Mouse (Mus musculus): Measurements from ENCODE around the gene Prf1. TPM values are rescaled to one million over a fixed set of nuclear protein-coding genes. Genes with fewer than 3 reads are reported as not detected.

Gene Prf1
- 0.22 and 0.26 TPM in 2 replicates for total RNA-seq (2021)
- long read RNA-seq, experiment 1 = 0 reads
- long read RNA-seq, experiment 2 = 0 reads

DNA sequence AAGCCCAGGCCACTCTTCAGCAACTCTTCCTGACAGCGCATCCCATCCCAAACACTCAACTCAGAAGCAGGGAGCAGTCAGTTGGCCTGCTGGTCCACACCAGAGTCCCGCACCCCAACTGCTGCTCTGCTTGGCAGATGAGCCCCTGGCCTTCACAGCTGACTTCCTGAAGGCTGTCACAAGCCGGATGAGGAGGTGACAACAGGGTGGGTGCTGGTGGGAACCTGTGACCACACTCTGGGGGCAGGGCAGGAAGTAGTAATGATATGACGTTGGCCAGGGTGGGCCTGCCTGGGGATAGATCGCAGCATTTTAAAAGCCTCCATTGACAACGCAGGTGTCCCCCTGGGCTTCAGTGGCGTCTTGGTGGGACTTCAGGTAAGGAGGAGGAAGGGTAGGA is at the start of gene Prf1:
Gene Prf1 (plus strand): TSS at position 357 of the 400 bp plus-strand sequence.
- no peak for DNase-seq

DNA sequence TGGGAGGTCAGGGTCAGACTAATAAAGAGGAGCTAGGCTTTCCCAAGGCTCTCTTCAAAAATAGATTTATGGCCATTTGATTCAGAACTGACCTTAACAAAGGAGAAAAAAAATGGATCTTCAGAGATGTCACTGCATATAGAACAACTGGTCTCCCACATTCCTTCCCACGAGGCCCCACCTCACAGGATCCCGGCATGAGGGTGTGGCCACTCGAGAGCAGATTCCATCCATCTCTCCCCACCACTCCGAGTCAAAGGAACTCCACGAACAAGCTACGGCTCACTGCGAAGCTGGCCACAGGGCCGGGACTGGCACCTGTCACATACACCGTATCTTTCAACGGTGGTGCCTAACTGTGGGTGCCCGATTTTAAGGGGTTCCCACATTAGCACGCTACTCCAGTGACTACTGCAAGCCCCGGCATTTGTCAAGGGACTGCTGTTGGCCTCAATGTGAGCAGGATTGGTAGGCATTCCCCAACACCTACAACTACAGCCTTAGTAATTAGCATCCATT is 49.0 kb upstream of the Prf1 start:
- no peak for DNase-seq

DNA sequence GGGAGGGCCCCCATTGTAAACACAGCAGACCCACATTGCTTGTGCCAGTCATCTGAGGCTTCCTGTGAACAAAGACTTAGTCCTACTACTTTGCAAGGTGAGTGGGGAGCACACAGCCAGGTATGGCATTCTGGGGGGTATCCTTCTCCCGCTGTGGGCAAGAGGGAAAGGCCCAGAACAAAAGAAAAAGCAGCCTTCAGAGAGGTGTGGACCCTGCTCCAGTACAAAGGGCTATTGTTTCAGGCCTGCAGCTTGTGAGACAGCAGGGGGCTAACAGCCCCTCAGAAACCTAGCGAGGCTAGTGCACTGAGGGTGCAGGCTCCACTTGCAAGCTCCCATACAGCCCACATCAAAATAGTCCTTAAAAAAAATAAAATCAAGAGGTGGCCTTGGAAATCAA is 47.7 kb upstream of the Prf1 start:
- DNase-seq = no peak

DNA sequence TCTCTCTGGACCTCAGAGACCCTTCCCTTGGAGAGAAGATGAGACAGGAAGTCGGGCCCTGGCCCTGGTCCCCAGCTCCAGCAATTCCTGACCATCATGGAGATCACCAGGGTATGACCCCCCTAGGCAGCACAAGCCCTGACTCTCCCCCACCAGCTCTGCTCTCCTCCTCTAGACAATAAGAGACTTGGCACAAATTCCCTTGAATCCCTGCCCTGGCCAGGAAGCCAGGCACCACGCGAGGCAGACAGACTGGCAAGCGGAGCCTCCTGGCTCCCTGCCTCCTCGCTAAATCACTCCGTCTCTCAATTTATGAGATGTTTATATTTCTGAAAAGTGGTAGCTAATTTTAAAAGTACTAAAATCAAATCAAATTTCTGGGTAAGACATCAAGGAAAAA is 42.9 kb upstream of the Prf1 start:
- peak; percentile 46 for DNase-seq

DNA sequence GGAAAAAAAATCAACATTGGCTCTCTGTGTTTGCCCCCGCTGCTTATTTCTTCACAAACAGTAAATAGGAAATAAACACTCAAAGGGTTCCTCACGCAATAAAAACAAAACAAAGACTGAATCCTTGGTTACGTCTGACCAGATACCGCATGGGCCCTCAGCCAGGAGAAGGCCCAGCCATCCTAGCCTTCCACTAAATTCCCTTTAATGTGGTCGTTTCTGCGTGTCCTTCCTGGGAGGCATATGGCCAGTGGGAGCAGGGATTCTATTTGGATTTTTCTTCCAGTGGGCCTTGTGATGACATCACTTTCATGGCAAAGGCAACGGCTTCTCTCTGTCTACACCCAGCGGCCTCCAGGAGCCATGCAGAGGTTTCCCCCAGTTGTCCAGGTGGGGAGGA is 42.4 kb upstream of the Prf1 start:
- no peak for DNase-seq

DNA sequence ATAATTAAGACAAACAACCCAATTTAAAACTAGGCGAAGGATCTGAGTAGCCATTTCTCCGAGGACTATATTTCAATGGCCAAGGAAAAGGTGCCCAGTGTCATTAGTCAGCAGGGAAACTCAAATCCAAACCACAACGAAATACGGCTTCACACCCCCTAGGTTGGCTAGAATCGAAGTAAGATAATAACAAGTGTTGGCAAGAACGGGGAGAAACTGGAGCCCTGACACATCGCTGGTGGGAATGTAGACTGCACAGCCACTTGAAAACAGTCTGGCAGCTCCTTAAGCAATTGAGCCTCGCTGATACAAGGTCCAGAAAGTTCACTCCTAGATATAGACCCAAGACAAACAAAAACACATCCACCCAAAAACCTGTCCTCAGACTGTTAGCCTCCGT is 41.0 kb upstream of the Prf1 start:
- no peak for DNase-seq

DNA sequence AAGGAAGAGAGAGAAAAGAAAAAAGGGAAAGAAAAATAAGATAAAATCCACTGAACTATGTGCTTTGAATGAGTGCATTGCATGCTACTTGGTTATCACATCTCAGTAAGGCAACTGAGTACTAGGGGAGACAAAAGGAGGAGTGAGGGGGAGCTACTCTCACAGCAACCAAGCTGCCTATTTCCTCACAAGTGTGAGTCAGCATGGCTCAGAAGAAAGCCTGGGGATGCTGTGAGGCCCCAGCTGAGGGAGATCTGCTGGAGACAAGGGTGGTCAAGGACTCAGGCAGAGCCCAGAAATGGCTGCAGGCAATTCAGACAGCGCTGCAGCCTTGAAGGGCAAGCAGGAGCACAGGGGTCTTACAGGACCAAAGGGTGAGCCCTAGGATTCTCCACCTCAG is 39.5 kb upstream of the Prf1 start:
- no peak for DNase-seq

DNA sequence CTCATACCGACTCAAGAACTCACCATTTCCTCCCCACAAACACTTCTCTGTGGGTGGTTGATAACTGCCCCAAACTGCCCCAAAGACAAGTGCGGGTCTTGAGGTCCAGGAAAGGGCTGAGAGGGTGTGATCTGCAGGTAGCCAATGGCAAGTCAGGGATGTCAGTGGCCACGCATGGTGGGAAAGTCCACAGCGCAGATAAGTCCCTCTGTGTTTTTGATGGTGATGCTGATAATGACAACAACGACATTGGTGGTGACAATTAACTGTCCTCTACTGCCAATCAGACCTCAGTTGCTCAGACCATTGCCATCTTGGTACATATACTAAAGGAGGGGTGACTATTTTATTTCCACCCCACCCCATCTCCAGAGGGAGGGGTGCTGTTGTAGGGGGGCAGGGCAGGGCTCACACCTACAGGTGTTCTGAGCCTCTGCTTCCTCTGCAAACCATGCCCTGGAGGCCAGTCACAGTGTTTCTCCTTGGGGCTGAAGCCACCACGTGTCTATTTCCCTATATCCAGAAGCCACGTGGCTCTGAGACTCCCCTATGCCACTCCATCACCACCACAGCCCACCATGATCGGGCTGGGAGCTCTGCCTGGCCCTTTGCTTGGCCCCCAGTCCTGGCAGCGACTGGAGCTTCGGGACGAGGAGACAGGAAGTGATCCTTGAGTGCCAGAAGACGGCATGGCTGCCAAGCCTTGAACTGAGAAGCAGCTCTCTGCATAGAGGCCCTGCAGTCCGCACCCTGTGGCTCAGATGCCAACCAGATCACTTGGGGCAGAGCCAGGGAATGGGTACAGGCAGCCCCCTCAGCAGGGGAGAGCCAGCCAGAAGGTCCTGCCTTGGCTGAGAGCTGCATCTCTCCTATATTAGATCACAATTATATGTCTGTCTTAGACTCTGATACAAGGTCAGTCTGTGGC is 36.1 kb upstream of the Prf1 start:
- DNase-seq = no peak

DNA sequence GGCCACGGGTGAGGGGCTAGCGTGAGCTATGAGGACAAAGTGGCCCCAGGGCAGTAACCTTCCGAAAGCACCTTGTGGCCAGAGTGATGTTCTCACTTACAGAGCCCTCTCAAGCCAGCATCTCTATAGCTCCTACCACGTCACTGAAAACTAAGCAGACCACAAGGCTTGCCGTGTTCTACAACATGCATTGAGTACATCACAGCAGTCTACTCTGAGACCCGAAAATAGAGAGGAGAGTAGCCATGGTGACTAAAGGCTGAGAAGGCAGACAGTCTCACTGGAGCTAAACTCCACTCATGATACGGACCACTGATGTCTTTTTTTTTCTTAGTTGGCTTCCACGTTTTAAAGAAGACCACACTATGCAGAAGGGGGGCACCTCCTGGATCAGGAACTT is 34.0 kb upstream of the Prf1 start:
- no peak for DNase-seq

DNA sequence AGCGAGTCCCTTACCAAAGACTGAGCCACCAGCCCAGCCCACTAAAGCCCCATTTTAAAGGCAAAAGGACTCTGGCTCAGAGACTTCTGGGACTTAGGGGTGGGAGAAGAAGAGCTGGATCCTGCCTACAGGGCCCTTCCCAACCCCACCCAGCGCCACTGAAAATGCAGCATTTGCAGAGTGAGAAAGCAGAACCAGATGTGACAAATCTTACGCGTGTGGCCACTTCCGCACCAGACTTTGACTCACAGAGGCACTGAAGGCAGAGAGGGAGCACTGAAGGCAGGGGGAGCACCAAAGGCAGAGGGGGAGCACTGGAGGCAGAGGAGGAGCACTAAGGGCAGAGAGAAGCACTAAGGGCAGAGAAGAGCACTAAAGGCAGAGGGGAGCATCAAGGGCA is 30.3 kb upstream of the Prf1 start:
- DNase-seq = no peak

DNA sequence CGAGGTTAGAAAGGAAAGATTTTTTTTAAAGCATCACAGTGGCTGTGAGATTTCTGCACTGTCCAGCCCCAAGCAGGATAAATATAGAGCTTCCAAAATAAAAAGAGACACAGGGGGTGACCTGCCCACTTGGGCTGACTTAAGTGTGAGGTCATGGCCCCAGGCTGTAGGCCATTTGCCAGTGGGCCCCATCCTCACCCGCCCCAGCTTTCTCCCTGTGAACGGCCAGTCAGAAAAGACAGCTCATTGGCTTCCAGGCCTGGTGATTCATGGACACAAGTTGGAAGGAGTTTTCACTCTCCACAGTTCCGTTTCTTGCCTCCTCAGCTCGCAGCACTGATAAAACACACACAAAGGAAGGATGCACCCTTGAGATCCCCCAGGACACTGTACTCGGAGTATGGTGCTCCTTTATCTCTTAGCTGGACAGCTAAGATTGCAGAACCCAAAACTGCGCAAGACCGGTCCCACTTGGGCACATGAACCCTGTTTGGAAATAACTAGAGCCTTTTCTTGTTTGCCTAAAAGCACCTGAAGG is 25.5 kb upstream of the Prf1 start:
- DNase-seq = no peak

DNA sequence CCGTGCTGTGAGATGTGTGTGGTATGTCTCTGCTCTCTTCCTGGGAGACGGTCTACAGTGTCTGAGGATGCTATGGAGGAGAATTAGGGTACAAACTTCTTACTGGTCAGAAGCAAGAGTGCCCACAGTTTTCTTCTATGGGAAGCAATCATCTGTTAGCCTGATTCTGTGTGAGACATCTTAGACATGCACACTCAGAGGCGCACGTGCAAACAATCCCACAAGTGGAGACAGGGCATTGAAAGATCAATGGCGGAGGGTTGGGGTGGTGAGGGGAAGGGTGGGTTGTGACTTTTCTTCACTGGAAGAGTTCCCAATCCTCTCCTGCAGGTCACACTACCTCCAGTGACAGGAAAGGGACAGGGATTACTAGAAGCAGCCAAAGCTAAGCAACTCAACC is 25.0 kb upstream of the Prf1 start:
- no peak for DNase-seq

DNA sequence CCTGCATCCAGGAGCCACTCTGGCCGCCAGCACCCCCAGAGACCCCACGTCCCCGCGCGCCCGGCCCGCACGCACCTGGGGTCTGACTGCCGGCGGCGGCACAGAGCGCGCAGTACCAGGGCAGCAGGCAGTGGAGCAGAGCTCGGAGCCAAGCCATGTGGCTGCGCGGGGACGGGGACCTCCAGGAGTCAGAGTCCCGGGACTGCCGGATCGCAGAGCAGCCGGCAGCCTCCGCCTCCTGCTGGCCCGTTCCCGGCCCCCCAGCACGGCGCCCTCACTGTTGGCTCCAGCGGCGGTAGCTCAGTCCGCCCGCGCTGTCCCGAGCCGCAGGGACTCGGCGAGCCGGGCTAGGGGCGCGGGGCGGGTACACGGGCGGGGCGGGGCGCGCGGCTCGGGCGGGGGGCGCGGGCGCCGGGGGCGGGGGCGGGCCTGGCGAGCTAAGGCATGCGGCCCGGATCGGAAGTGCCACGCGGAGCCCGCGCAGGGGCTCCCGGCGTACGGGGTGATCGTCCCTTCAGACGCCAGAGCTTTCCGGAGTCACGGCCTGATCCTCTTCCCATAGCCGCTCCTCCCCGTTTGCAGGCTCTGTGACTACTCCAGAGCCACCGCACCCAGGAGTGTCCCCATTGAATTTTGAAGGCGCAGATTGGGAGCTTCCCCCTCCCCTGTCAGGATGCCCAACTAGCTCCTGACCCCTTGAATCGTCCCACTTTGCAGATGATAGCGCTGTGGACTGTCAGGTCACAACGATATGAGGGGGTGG is 24.4 kb upstream of the Prf1 start, which contains the start of gene Adamts14:
Gene Adamts14 (minus strand): TSS at position 358 of the 763 bp plus-strand sequence.
- DNase-seq = peak; percentile 62

DNA sequence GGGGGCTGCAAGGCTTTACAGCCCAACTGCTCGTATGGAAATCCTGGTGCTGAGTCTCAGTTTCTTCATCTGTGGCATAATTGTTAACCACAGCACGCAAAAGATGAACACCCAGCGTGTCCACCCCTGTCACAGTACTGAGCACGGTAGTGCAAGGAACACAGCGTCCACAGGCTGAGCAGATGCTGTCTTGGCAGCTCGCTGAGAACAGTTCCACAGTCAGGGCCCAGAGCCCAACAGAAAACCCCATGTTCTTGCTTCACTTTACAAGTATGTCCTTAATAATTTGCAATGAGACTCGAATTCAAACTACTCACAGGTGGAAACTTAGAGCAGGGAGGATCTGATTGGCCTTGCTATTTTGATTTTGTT is 23.8 kb upstream of the Prf1 start:
- no peak for DNase-seq

DNA sequence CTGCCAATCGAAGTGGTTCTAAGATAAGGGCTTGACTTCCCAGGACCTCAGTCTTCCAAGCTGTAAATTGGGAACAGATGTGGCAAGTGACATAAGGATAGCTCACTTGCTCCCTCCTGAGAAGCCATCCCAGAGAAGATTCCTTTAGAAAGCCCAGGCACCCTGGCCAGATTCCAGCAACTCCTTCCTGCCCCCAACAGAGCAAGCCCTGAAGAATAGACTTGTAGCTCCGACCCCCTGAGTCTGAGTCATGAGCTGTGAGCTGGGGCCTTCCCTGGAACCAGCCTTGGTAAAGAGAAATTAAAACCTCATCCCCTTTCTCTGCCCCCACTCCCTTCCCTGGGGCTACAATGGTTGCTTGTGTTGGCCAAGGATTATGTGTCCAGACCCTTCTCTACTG is 23.1 kb upstream of the Prf1 start:
- DNase-seq = no peak

DNA sequence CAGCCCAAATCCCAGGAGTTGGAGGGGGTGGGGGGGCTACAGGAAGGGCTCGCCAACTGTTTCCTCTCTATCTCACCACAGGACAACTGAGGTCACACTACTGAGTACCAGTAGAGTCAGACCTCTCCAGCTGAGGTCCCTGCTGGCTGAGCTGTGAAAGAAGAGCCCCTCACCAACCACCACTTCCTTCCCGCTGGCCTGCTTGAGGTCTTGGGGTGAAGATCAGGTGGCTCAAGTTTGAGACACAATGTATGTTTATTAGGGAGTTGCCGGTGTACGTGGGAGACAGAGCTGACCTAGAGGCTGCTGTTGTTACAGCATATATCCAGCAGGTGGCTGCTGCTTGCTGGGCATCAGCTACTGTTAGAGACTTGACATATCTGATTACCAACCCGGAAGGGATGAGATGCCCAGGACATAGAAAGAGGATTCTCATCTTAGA is 21.9 kb upstream of the Prf1 start:
- peak; percentile 44 for DNase-seq

DNA sequence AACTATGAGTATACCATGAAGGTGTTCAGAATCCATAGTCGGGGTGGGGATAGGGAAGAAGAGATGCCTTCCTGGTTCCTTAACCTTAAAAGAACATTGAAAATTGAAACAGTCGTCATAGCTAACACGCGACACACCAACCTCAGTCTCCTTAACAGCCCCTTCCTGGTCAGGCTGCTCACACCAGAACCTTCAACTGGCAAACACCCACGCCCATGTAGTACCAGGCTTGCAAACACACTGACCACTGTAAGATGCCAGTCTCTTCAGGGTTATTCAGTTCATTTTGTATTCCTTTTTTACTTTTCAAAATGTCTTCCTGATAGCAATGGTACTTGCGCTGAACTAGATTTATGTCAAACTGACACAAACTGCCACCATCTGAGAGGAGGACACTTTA is 20.6 kb upstream of the Prf1 start:
- DNase-seq = no peak

DNA sequence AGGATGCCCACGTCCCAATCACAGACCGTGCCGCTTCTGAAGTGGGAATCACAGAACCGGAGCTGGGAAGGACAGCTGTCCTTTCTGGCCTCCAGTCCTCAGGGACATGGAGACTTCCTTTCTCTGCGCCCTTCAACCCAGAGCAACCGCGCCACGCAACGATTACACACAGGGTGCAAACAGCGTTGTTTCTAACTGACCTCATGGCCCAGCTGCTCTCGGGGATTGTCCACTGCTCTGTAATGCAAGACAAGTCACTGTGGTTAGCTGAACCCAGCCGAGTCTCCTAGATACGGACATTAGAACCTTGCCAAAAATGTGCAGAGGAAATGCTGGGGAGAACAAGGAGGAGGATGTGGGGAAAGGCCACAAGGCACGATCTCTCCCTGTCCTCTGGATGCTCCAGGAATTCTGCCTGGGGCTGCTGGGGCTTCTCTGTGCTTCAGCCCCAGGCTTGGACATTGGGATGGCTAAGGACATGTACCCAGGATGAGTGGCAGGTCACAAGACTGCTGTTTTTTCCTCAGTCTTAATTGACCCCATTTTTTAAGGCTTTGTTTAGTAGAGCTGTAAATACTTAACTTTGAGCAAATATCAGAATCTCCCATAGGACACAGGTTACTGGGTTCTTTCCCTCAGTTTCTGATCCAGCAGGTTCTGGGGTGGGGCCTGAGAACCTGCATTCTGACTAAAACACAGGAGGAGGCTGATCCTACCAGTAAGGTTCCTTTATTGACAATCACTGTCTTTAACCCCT is 19.5 kb upstream of the Prf1 start:
- DNase-seq = peak; percentile 65

DNA sequence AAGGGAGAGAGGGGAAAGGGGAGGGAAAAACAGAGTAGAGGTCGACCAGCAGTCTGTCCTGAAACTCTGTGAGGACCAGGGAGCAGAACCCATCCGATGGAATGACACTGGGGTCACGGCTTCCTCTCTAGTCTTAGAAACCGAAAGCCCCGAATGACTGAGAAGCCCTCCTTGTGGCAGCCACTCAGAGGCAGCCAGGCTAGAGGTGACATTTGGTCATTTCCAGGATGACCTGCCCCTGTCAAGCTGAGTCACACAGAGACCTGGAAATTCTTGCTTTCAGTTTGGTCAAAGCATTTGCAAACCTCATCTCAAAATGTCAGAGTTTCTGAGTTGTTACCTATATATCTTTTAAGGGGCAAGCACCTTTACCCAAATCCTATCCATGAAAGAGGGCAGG is 16.5 kb upstream of the Prf1 start:
- DNase-seq = no peak

DNA sequence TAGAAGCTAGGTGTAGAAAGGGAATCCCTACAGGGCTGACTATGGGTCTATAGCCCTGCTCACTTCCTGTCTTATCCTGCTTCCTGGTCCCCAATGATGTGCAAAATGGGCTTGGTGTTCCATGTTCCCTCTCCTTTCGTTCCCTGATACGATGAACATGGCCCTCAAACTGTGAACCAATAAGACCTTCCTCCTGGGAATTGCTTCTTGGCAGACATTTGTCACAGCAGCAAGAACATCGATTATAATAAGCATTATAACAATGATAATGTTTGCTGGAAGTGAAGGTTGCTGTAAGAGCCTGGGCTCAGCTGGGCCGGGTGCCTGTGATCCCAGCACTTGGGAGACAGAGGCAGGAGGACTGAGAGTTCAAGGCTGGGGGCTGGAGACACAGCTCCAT is 13.3 kb upstream of the Prf1 start:
- DNase-seq = no peak

DNA sequence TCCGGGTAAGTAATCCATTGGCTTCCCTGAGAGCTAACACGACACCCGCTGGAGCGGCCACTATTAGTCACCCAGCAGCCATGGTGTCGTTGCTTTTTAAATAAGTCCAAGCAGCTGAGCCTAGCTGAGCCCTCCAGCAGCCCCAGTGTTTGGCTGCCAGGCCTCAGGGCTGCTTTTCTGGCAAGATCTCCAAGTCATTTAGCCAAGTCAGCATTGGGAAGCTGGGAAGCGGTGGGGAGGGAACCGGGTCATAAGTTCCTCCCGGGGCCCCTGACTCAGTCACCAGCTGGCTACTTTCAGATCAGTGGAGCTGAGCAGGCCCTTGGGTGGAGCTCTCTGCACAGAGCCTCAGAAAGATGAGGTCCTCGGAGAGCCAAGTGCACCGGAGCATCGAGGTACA is 12.4 kb upstream of the Prf1 start:
- peak; percentile 51 for DNase-seq

DNA sequence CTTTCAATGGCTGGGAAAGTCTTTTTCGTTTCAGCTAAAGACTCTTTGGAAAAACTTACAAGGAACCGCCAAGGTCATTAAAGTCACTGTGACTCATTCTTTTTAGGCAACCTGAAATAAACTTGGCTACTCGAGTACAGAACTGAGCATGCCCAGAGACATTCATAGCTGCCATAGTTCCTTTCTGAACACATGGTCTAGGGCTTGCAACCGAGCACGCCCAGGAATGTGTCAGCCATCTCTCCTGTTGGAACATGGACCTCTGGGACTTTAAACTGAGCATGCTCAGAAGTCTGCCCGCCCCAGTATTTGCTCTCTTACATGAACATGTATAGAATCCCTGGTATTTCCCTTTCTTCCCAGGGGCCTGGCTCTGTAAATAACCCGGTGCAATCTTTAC is 11.4 kb upstream of the Prf1 start:
- DNase-seq = no peak

Measured in adrenal gland, postnatal 14 days (tissue).